Mouse (Mus musculus): ENCODE measurements around the gene Plscr1.

DNA sequence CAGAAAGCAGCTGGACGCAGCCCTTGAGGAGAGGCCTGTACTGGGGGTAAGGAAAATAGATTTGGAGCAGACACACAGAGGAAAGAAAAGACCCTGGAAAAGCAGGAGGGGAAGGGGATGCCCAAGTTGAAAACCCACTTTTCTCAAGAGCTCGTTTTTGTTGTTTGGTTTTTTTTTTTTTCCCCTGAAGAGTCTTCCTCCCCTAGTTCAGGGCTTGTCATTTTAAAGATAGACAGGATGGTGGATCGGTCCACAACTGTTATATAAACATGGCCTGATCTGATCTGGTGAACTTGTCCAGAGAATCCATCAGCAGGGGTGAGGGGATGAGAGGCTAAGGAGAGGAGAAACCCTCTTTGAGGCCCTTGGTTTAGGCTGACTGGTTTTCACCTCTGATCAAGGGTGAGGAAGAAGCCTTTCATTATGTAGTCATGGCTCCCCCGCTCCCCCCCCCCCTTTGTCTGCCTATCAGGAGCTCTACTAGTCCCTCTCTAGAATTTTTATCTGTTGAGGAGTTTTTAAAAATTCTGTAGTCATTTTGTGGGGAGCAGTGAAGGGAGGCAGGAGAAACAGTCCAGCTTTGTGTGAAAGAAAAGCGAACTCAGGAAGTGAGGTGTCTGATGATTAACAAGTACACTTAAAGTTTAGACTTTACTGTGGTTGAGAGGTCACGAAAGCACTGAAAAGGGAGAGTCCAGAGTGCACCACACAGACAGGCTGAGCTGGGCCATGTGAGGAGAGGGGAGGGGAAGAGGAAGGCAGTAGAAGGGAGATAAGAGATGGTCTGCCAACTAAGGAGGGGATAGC lies 24.6 kb downstream of the Plscr1 start:
- TF ChIP-seq ZNF384 (IDR thresholded peaks at IDR 0.05; ENCODE audit: low read depth, low read length) (no peak), CHD2 (IDR thresholded peaks at IDR 0.05; ENCODE audit: low read depth, low read length) (no peak), MAFK (IDR thresholded peaks at IDR 0.05; ENCODE audit: insufficient read depth, low read depth, low read length) (no peak), HCFC1 (IDR thresholded peaks at IDR 0.05; ENCODE audit: borderline replicate concordance, insufficient read depth, low read length) (no peak)
